Mouse (Mus musculus): ENCODE measurements around the gene Nfkbia. TPM values are rescaled to one million over a fixed set of nuclear protein-coding genes. Genes with fewer than 3 reads are reported as not detected.
A peak's percentile ranks its signal among the peaks of the same experiment; 100 is the strongest.

Nfkbia gene
- total and polyA plus RNA-seq, 2 experiments from 2014 or later, result 79.0 to 86.6 TPM

- Histone ChIP-seq H3K9me3 (ENCODE audit: low read length) (no peaks in the 10 kb centered on the region), H3K4me3 (ENCODE audit: low read length) (no peak overlapping the region), H3K36me3 (ENCODE audit: insufficient read depth, low read length) (no peaks in the 10 kb centered on the region), H3K4me2 (ENCODE audit: low read depth, low read length) (no peak overlapping the region), H3K9ac (replicated peaks; ENCODE audit: low read length) (no peak overlapping the region), H3K27me3 (ENCODE audit: insufficient read depth, low read length) (no peaks in the 10 kb centered on the region), H3K4me1 (ENCODE audit: insufficient read depth, low read length) (peaks cover 36% of the 10 kb centered on the region), H3K27ac (peak overlapping the region; percentile 76; the same call in 1 of the 2 replicates)
- WGBS, result 26% methylated on average over 7 of the region's 7 CpGs
- peak; percentile 53 for DNase-seq (ENCODE audit: low spot score)
- no peak for TF ChIP-seq CTCF (IDR thresholded peaks at IDR 0.05; ENCODE audit: low read depth)
- peak; percentile 50; the same call in 1 of the 2 replicates for ATAC-seq
These were observed 26.3 kb downstream of the Nfkbia start for GRCm38 (mm10) chr12:55466088-55466701.

GRCm38 (mm10) chr12:55465401-55465983 lies 27.0 kb downstream of the Nfkbia start:
- no peak overlapping the region for H3K4me3 ChIP-seq (ENCODE audit: low read length)
- no peak for DNase-seq (ENCODE audit: low spot score)
- no peaks in the 10 kb centered on the region for H3K36me3 ChIP-seq (ENCODE audit: insufficient read depth, low read length)
- no peak for ATAC-seq
- peak overlapping the region; percentile 76 for H3K27ac ChIP-seq
- peaks cover 38% of the 10 kb centered on the region for H3K4me1 ChIP-seq (ENCODE audit: insufficient read depth, low read length)
- no peak overlapping the region for H3K9ac ChIP-seq (replicated peaks; ENCODE audit: low read length)
- TF ChIP-seq CTCF (IDR thresholded peaks at IDR 0.05; ENCODE audit: low read depth), result no peak
- peak overlapping the region; percentile 18; the same call in 1 of the 2 replicates for H3K4me2 ChIP-seq (ENCODE audit: low read depth, low read length)
- WGBS, result 61% methylated on average over 17 of the region's 17 CpGs
- H3K27me3 ChIP-seq (ENCODE audit: insufficient read depth, low read length), result no peaks in the 10 kb centered on the region
- H3K9me3 ChIP-seq (ENCODE audit: low read length), result no peaks in the 10 kb centered on the region

GRCm38 (mm10) chr12:55464846-55465361 lies 27.5 kb downstream of the Nfkbia start:
- Histone ChIP-seq H3K27me3 (ENCODE audit: insufficient read depth, low read length) (no peaks in the 10 kb centered on the region), H3K4me1 (ENCODE audit: insufficient read depth, low read length) (peaks cover 38% of the 10 kb centered on the region), H3K9me3 (ENCODE audit: low read length) (no peaks in the 10 kb centered on the region), H3K9ac (replicated peaks; ENCODE audit: low read length) (no peak overlapping the region), H3K4me3 (ENCODE audit: low read length) (no peak overlapping the region), H3K4me2 (ENCODE audit: low read depth, low read length) (peak overlapping the region; percentile 35; the same call in 1 of the 2 replicates), H3K36me3 (ENCODE audit: insufficient read depth, low read length) (no peaks in the 10 kb centered on the region), H3K27ac (peak overlapping the region; percentile 76)
- 27% methylated on average over 14 of the region's 14 CpGs for WGBS
- TF ChIP-seq CTCF (IDR thresholded peaks at IDR 0.05; ENCODE audit: low read depth), result no peak
- DNase-seq (ENCODE audit: low spot score), result peak; percentile 55
- ATAC-seq, result peak; percentile 31; the same call in 1 of the 2 replicates

GRCm38 (mm10) chr12:55463992-55464845 lies 28.2 kb downstream of the Nfkbia start:
- 8% methylated on average over 16 of the region's 16 CpGs for WGBS
- Histone ChIP-seq H3K4me3 (ENCODE audit: low read length) (no peak overlapping the region; the same call in 1 of the 2 replicates), H3K9ac (replicated peaks; ENCODE audit: low read length) (0 out of 2 replicates have a peak overlapping the region, but pooled peaks have one; percentile 19), H3K27me3 (ENCODE audit: insufficient read depth, low read length) (no peaks in the 10 kb centered on the region), H3K27ac (peak overlapping the region; percentile 76), H3K9me3 (ENCODE audit: low read length) (no peaks in the 10 kb centered on the region), H3K4me1 (ENCODE audit: insufficient read depth, low read length) (peaks cover 38% of the 10 kb centered on the region), H3K36me3 (ENCODE audit: insufficient read depth, low read length) (no peaks in the 10 kb centered on the region), H3K4me2 (ENCODE audit: low read depth, low read length) (peak overlapping the region; percentile 35; the same call in 1 of the 2 replicates)
- ATAC-seq, result peak; percentile 83
- no peak for TF ChIP-seq CTCF (IDR thresholded peaks at IDR 0.05; ENCODE audit: low read depth)
- DNase-seq (ENCODE audit: low spot score), result peak; percentile 89

- Histone ChIP-seq H3K9me3 (ENCODE audit: low read length) (no peaks in the 10 kb centered on the region), H3K4me1 (ENCODE audit: insufficient read depth, low read length) (peaks cover 38% of the 10 kb centered on the region), H3K9ac (replicated peaks; ENCODE audit: low read length) (no peak overlapping the region), H3K27ac (no peak overlapping the region; the same call in 1 of the 2 replicates), H3K27me3 (ENCODE audit: insufficient read depth, low read length) (no peaks in the 10 kb centered on the region), H3K36me3 (ENCODE audit: insufficient read depth, low read length) (no peaks in the 10 kb centered on the region), H3K4me3 (ENCODE audit: low read length) (no peak overlapping the region), H3K4me2 (ENCODE audit: low read depth, low read length) (no peak overlapping the region)
- 69% methylated on average over 5 of the region's 5 CpGs for WGBS
- TF ChIP-seq CTCF (IDR thresholded peaks at IDR 0.05; ENCODE audit: low read depth), result no peak
- no peak for ATAC-seq
- DNase-seq (ENCODE audit: low spot score), result no peak
These were observed 29.4 kb downstream of the Nfkbia start for GRCm38 (mm10) chr12:55463087-55463486.

GRCm38 (mm10) chr12:55462456-55462855 lies 30.0 kb downstream of the Nfkbia start:
- H3K4me1 ChIP-seq (ENCODE audit: insufficient read depth, low read length), result peaks cover 38% of the 10 kb centered on the region
- H3K27ac ChIP-seq, result no peak overlapping the region; the same call in 1 of the 2 replicates
- no peak overlapping the region for H3K4me3 ChIP-seq (ENCODE audit: low read length)
- ATAC-seq (no peak), DNase-seq (ENCODE audit: low spot score) (no peak)
- TF ChIP-seq CTCF (IDR thresholded peaks at IDR 0.05; ENCODE audit: low read depth), result no peak
- H3K27me3 ChIP-seq (ENCODE audit: insufficient read depth, low read length), result no peaks in the 10 kb centered on the region
- no peak overlapping the region for H3K9ac ChIP-seq (replicated peaks; ENCODE audit: low read length)
- H3K9me3 ChIP-seq (ENCODE audit: low read length), result no peaks in the 10 kb centered on the region
- H3K36me3 ChIP-seq (ENCODE audit: insufficient read depth, low read length), result no peaks in the 10 kb centered on the region
- WGBS, result 64% methylated on average over 6 of the region's 6 CpGs
- no peak overlapping the region for H3K4me2 ChIP-seq (ENCODE audit: low read depth, low read length)

Data from hindbrain, postnatal 0 days (tissue).